Mouse (Mus musculus) 3134 (cell line): Measurements from ENCODE around the gene Kif11.

Source experiments
- DNase-seq: peaks from one replicate; pipeline ENCODE4 v3.0.0-alpha.2; 2011; ENCODE audit warnings: low spot score; ENCODE audit not compliant: insufficient read length; ENCODE audit errors: extremely low read depth

Gene Kif11

DNA sequence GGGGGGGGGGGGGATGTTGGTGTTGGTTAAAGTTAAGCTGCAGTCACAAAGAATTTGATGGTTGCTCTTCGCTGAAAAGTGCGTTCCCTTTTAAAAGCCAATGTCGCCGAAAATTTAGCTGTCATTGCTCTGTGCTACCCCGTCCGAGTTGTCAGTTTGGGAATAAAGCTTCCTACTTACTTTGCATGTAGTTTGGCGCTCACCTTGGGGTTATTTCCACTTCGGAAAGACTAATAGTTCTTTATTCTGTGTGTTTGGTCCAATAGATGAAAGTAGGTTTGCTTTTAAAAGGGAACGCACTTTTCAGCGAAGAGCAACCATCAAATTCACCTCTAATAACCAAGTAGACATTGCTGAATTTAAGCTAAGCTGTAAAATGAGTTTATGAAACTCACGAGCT, 638 bp downstream of the Kif11 start:
- DNase-seq, result no peak

GRCm38 (mm10) chr19:37377404-37377990, 1.3 kb downstream of the Kif11 start:
- DNase-seq, result peak; percentile 17

DNA sequence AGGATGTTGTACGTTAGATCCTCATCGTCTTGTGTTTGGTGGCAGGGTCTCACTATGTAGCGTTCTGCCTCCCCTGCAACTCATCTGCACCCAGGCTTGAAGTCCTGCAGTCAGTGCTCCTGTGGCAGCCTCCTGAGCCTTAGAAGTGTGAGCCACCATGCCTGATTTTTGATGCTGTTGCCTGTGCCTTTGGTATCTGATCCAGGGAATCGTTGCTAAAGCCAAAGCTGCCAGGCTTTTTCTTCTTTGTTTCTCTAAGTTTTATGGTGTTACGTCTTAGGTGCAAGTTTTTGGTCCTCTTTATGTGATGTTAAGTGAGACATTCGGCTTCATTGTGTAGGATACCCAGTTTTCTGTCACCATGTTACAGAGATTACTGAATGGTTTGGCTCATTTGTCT, 2.6 kb downstream of the Kif11 start:
- DNase-seq, result no peak

DNA sequence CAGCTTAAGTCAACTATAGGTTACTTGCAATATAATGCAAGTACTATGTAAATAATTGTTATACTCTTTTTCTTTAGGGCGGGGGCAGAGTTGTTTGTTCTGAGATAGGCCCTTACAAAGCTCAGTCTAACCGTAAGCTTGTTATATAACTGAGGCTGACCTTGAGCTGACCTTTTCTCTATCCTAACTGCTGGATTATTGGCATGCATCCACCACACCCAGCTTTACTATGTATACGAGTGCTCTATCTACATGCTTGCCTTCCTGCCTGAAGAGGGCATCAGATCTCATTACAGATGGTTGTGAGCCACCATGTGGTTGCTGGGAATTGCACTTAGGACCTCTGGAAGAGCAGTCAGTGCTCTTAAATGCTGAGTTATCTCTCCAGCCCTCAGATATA, 9.9 kb downstream of the Kif11 start:
- no peak for DNase-seq

DNA sequence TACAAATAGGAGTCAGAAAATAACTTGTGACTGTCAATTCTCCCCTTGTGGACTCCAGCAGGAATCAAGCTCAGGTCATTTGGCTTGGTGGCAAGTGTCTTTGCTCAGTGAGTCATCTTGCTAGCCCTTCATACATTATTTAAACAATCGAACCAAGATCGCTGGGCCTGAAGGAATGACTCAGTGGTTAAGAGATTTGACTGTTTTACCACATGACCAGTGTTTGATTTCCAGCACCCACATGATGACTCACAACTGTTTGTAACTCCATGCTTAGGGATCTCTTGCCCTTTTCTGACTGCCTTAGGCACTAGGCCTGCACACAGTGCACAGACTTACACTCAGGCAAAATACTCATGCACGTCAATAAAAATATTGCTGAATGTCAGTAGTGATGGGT, 15.7 kb downstream of the Kif11 start:
- peak; percentile 62 for DNase-seq

DNA sequence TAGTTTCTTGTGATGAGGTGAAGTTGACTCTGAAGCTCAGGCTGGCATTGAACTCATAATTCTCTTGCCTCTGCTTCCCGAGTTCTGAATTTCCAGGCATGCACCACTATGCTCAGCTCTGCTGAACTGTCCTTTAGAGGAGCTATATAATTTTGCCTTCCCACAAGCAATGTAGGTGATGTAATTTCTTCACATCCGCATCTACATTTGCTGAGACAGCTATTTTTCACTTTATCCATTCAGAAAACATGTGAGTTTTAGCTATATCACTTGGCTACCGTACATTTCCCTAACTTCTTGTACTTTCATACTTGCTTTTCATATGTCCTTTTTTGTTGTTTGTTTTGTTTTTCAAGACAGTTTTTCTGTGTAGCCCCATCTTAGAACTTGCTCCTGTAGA, 20.1 kb downstream of the Kif11 start:
- DNase-seq, result no peak

DNA sequence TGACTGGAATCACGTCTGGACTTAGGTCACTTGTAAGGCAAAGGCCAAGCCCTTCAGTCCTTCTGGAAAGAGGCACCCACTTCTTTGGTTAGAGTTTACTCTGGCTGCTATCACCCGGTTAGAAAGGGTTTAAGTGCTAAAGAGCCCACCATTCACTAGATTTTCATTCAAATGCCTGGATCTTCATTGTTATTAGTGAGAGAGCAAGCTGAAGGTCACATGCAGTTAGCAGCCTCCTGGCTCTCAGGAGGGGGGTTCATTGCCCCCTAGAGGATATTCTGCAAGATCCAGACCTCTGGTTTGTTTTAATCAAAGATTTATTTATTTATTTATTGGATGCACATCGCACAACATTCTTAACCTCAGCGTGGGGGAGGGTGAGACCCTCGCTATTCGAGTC, 24.7 kb downstream of the Kif11 start:
- DNase-seq, result no peak

- DNase-seq, result no peak
Observed at GRCm38 (mm10) chr19:37418294-37418693, 42.1 kb downstream of the Kif11 start.

DNA sequence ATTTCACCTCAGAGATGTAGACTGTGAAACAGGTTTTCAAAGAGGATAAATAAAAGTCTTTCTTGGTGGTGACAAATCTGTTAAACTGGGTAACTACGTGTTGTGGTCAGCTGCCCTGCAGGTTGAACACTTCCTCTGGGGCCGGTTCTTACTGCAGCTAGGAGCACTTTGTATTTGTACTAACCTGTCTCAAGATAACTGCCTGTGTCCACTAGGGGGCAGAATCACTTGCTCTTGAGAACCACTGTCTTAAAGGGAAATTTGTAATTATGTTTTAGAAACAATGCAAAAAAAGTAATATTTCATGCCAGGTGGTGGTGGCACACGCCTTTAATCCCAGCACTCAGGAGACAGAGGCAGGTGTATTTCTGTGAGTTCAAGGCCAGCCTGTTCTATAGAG, 43.4 kb downstream of the Kif11 start:
- DNase-seq, result peak; percentile 32

DNA sequence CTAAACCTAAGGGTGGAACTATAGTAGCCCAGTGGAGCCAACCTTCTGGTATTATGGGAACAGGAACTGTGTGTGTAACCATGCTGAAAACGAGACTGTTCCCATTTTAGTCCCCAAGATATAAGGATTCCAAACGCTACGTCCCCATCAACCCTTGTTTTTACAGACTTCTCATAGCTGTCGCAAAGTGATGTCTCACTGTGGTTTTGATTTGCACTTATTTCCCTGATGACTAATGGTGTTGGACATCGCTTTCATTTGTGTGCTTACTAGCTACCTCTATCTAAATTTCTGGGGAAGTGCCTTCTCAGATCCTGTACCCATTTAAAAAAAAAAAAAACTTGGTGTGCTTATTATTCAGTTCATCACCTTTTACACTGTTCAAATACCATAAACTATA, 52.4 kb downstream of the Kif11 start:
- peak; percentile 38 for DNase-seq

DNA sequence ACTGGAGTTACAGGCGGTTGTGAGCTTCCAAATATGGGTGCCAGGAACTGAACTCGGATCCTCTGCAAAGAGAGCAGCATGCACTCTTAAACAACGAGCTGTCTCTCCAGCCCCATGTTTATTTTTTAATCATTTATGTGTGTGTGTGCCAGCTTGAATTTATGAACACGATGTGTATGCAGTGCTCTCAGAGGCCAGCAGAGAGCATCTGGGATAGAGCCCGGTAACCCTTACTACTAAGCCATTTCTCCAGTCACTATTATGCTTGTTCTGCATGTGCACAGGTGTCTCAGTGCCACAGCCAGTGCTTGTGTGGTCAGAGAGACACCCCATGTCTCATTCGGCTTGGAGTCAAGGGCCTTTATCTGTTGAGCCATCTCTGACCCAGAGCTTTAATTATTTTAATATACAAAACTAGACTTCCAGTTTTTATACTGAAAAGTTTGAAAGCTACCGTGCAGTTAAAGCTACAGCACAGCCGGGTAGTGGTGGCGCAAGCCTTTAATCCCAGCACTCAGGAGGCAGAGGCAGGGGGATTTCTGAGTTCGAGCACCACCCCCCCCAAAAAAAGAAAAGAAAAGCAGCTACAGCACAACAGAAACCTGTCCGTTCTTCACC, 55.0 kb downstream of the Kif11 start:
- DNase-seq, result no peak

DNA sequence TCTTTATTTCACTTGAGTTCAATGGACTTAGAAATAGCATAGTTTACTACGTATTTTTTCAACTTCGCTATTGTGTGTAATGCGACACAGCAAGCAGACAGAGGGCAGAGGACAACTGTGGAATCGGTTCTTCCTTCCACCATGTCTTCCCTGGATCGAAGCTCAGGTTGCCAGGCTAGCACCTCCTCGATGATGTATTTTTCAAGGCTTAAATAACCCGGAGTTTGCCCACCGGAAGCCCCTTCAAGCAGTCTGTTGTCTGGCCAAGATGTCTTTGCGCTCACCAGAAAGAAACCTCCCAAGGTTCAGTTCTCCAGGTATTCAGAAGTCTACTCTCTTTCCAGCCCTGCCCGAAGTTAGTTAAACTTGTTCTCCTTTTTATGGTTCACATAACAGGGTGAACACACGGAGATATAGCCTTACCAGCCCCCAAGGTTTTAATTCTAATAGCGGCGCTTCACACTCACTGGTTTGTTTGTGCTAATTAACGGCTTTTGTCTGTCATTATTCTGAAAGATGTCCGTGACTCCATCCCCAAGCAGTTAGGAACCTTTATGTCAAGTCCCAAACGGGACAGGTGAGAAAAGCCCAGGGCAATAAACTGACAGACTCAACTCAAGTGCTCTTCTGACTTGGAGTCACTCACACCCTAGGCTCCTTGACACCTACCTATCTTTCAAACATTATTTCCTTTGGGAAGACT, 56.8 kb downstream of the Kif11 start:
- DNase-seq, result no peak

GRCm38 (mm10) chr19:37433895-37434262, 57.7 kb downstream of the Kif11 start:
- DNase-seq, result no peak

- no peak for DNase-seq
Observed at GRCm38 (mm10) chr19:37434263-37434951, 58.2 kb downstream of the Kif11 start, which contains the start of gene Hhex. Hhex (plus strand) TSS chr19:37434810.

GRCm38 (mm10) chr19:37435041-37435852, 59.0 kb downstream of the Kif11 start:
- no peak for DNase-seq

GRCm38 (mm10) chr19:37435853-37436174, 59.6 kb downstream of the Kif11 start:
- DNase-seq, result no peak

GRCm38 (mm10) chr19:37436514-37437288, 60.5 kb downstream of the Kif11 start:
- no peak for DNase-seq

DNA sequence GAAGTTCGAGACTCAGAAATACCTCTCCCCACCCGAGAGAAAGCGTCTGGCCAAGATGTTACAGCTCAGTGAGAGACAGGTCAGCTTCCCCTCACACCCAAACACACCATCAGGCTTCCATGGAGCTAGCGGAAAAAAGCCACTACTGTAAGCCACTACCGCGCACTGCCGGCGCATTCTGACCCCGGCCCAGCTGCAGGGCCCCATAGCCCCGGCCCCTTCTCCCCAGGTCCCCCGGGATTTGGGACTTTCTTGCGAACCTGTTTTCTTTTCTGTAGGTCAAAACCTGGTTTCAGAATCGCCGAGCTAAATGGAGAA, 61.0 kb downstream of the Kif11 start:
- DNase-seq, result no peak

GRCm38 (mm10) chr19:37440181-37440580, 64.0 kb downstream of the Kif11 start:
- DNase-seq, result no peak

DNA sequence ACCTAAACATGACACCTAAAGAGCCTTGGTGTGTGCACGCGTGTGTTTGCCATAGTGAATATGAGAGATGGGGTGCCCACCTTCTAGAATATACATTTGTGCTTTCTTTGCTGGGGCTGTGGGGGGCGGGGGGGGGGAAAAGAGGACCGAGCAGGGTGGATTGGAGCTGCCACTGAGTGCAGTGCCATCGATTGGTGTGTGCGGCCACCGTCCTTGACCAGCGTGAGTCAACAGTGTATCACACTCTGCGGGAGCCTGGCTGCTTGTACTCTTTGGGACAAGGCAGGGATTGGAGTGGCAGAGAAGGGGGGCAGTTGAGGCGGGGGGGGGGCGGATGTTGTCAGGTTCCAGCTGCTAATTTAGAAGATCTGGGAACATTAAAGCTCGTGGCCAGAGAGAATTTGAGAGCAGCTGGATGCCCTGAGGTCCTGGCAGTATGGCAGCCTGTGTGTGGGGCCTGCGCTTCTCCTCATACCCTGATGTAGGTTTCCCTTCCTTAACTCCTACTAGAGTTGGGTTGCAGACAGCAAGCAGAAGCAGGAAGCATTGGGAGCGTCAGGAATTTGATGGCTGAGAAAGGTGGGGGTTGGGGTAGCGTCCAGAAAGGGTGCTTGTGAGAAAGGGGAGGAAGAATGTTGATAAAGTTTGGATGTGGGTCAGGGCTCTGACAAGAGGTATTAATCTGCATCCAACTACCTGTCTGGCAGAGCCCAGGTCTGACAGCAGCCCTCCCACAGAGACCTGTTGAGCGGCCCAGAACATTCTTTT, 64.7 kb downstream of the Kif11 start:
- no peak for DNase-seq
